Mouse (Mus musculus) embryonic facial prominence, embryonic 10.5 days (tissue): ENCODE data around the gene Chml. TPM values are rescaled to one million over a fixed set of nuclear protein-coding genes. Genes with fewer than 3 reads are reported as not detected.

Source experiments
- DNase-seq: peaks from one replicate; pipeline ENCODE4 v3.0.0-alpha.2; 2017; ENCODE audit warnings: low spot score
- H3K27ac ChIP-seq: fragments of 300-500 bp; sonication (generic); replicated peaks from 2 replicates; pipeline ENCODE4 v1.5.1; 2016; ENCODE audit warnings: mild to moderate bottlenecking
- H3K27me3 ChIP-seq: fragments of 300-500 bp; sonication (generic); replicated peaks from 2 replicates; pipeline ENCODE4 v1.6.1; 2016; ENCODE audit warnings: low read depth, mild to moderate bottlenecking; ENCODE audit not compliant: poor library complexity, severe bottlenecking
- H3K36me3 ChIP-seq: fragments of 300-500 bp; sonication (generic); replicated peaks from 2 replicates; pipeline ENCODE4 v1.6.1; 2016; ENCODE audit warnings: mild to moderate bottlenecking, moderate library complexity
- H3K4me1 ChIP-seq: fragments of 300-500 bp; sonication (generic); 2 replicates; pipeline ENCODE4 v1.6.1; 2016
- H3K4me3 ChIP-seq: fragments of 300-500 bp; sonication (generic); 2 replicates; pipeline ENCODE4 v1.5.1; 2016; ENCODE audit warnings: mild to moderate bottlenecking, moderate library complexity
- H3K9me3 ChIP-seq: fragments of 300-500 bp; sonication (generic); 2 replicates; pipeline ENCODE4 v1.6.1; 2016; ENCODE audit warnings: mild to moderate bottlenecking
- WGBS: fragments of 180-500 bp; shearing (Covaris S2); methylation state at CpG from one replicate; pipeline ENCODE4 v1.1.7; 2016; 5-methylcytosine and 5-hydroxymethylcytosine counted together
- polyA plus RNA-seq: library from polyadenylated mRNA; unstranded; fragments of >200 nt; fragmentation: Nextera tagmentation; extraction: Ambion mirVana; gene quantifications from 2 replicates; pipeline ENCODE4 v1.2.1, GENCODE M21; 2016

Gene Chml
- polyA plus RNA-seq, 1 experiment from 2014 or later, result 5.2 TPM

DNA sequence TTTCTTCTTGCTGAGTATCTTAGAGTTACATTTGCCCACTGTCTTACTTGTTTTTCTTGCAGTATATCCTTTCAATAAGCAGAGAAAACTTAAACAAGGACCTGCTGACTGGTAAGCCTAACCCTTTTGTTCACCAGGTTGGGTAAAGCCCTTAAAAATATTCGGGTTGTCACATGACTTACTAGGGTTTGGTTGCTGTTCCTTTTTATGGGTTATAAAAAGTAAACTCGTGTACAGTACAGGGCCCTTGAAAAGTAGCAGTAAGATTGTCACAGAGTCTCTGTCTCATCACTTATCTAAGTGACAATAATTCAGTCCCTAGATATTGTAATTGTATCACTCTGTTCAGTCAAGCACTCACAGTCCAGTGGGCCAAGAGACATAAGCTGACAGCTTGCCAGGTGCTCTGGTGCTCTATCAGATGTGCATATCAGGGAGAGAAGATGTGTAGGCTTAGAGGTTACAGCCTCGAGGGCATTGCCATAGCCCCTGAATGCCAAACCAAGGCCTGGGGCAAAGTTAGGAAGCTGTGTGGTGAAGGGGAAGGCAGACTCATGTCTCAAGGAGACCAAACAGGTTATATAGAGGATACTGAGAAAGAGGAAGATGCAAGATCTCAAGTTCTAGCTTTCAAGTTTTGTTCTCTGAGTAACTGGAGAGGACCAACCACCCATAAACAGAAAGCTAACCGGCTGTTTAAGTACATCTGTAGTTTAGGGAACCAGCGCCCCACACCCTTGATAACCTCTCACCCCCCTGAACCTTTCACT, 49.0 kb downstream of the Chml start:
- WGBS, result 75% methylated on average over 5 of the region's 5 CpGs
- Histone ChIP-seq H3K27me3 (no peaks in the 10 kb centered on the region), H3K36me3 (no peaks in the 10 kb centered on the region), H3K9me3 (no peaks in the 10 kb centered on the region), H3K4me1 (no peaks in the 10 kb centered on the region), H3K4me3 (no peak overlapping the region), H3K27ac (no peak overlapping the region)
- no peak for DNase-seq

DNA sequence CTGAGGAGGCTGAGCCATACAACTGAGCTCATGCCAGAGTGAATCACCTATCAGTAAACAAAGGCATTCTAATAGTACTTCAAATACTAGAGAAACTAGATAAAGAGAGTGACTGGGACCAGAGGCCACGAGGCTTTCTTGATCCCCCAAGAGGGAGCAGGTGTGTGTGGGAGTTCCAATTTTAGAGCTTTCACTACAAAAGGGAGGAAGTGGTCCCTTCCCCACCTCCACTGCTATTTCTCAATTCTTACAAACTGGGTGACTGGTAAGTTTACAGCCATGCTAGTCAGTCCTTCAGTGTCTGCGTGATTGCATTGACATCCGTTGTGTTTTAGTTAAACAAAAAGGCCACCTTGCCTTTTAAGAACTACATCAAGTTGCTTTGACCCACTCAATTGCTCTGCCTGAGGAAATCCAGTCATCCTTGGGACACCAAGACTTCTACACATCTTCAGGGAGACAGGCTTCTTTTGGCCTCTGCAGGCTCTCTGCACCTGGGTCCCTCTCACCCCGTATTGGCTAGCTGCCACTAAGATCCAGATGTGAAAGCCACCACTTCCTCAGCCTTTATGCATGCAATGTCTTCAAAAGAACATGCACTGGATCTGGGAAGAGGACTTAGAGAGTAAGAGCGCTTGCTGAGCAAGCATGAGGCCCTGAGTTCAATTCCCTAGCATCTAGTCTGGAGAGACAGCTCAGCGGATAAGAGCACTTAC, 52.1 kb downstream of the Chml start:
- no peaks in the 10 kb centered on the region for H3K4me1 ChIP-seq
- 86% methylated on average over 6 of the region's 6 CpGs for WGBS

DNA sequence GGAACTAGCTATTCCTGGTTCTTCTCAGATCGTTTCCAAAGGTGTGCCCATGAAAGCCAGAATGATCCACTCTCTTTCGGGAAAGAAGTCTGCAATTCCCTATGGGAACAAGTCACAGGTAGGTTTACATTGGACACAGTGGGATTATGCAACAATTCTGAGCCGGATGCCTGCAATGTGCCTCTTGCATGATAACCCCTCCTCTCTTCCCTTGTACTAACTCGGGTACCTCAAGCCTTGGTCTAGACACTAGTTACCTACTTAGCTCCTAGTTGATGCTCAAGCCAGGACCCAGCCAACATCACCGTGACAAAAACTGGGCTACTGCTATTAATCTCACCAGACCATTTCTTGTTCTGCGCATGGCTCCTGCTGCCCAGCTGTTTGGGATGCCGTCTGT, 53.6 kb downstream of the Chml start:
- Histone ChIP-seq H3K27me3 (no peaks in the 10 kb centered on the region), H3K4me1 (no peaks in the 10 kb centered on the region), H3K36me3 (no peaks in the 10 kb centered on the region), H3K9me3 (no peaks in the 10 kb centered on the region), H3K27ac (no peak overlapping the region), H3K4me3 (no peak overlapping the region)
- 83% methylated on average over 7 of the region's 7 CpGs for WGBS
- DNase-seq, result no peak

More for the DNA sequence above, 52.1 kb downstream of the Chml start:
- H3K36me3 ChIP-seq, result no peaks in the 10 kb centered on the region
- H3K27ac ChIP-seq, result no peak overlapping the region
- no peak overlapping the region for H3K4me3 ChIP-seq
- H3K9me3 ChIP-seq, result no peaks in the 10 kb centered on the region
- no peaks in the 10 kb centered on the region for H3K27me3 ChIP-seq
- no peak for DNase-seq

DNA sequence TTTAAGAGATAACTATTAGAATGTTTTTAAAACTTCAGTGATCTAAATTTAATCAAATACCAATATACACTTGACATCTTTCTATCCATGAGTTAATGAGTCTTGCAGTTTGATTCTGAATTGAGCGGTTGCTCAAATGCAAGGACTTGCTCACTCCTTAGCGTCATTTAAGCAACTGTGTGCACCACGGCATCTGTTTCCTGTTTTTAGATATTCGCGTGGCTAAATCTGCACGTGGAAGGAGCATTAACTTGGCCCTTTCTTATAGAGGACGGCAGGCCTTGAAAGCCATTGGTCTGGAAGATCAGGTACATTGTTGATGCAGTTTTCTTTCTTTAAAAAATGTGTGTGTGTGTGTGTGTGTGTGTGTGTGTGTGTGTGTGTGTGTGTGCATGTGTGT, 55.0 kb downstream of the Chml start:
- Histone ChIP-seq H3K27ac (no peak overlapping the region), H3K9me3 (no peaks in the 10 kb centered on the region), H3K4me3 (no peak overlapping the region), H3K4me1 (no peaks in the 10 kb centered on the region), H3K27me3 (no peaks in the 10 kb centered on the region), H3K36me3 (no peaks in the 10 kb centered on the region)
- WGBS, result 87% methylated on average over 7 of the region's 7 CpGs
- no peak for DNase-seq

DNA sequence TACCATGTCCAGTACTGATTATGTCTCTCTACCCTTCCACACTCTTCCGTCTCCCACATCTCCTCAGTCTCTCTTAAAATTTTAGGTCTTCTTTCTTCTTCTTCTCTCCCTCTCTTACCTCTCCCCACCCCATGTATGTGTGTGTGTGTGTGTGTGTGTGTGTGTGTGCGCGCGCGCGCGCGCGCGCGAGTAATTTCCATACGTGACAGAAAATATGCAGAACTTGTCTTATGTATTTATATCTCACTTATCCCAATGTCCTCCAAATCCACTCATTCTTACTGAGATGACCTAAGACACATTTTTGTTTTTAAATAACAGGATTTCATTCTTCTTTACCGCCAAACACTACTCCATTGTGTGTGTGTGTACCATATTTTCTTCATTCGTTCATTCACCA, 60.2 kb downstream of the Chml start:
- WGBS, result 97% methylated on average over 14 of the region's 14 CpGs
- no peak for DNase-seq
- no peaks in the 10 kb centered on the region for H3K4me1 ChIP-seq
- H3K9me3 ChIP-seq, result no peaks in the 10 kb centered on the region
- no peaks in the 10 kb centered on the region for H3K36me3 ChIP-seq
- no peak overlapping the region for H3K27ac ChIP-seq
- no peaks in the 10 kb centered on the region for H3K27me3 ChIP-seq
- H3K4me3 ChIP-seq, result no peak overlapping the region

Other genes starting within 250 kb of the Chml start
- gene Rgs7, start 200.4 kb downstream of the Chml start, polyA plus RNA-seq, result 0.73 and 0.96 TPM in 2 replicates
- gene Kmo, start 72.5 kb downstream of the Chml start, polyA plus RNA-seq, result 0.04 TPM in 1 of 2 replicates, not detected in the other
- gene Fh1, start 67.3 kb downstream of the Chml start, polyA plus RNA-seq, result 122 and 124 TPM in 2 replicates
- 9.5 and 11.6 TPM in 2 replicates for gene Opn3, start 125 bp downstream of the Chml start, polyA plus RNA-seq
- not detected in 2 replicates for gene Wdr64, start 5.7 kb upstream of the Chml start, polyA plus RNA-seq
- 155 and 158 TPM in 2 replicates for gene Exo1, start 187.7 kb upstream of the Chml start, polyA plus RNA-seq
- gene Gm38100, start 227.4 kb upstream of the Chml start, polyA plus RNA-seq, result 0.33 TPM in 1 of 2 replicates, not detected in the other